Mouse (Mus musculus): ENCODE results near the gene Gstm1.
A peak's percentile ranks its signal among the peaks of the same experiment; 100 is the strongest.
"Not testable (repeated sequence)": the region's sequence is repeated elsewhere in the genome, so short reads cannot be mapped to it uniquely, and the experiment has no call there.

The Gstm1 gene

GRCm38 (mm10) chr3:108017473-108018189, at the start of gene Gstm1:
Gene Gstm1 (minus strand): TSS chr3:108017973.
- DNase-seq (ENCODE audit: low spot score in 2 of 2), result peak; percentile 75 to 89

- no peak for DNase-seq (ENCODE audit: low spot score in 2 of 2)
Measured at GRCm38 (mm10) chr3:108067370-108067934, 49.7 kb upstream of the Gstm1 start.

GRCm38 (mm10) chr3:108065551-108065950, 47.8 kb upstream of the Gstm1 start:
- no peak for DNase-seq (ENCODE audit: low spot score in 2 of 2)

GRCm38 (mm10) chr3:108064672-108065071, 46.9 kb upstream of the Gstm1 start:
- DNase-seq (ENCODE audit: low spot score in 2 of 2), result no peak

GRCm38 (mm10) chr3:108062648-108063047, 44.9 kb upstream of the Gstm1 start:
- DNase-seq (ENCODE audit: low spot score in 2 of 2), result no peak

- DNase-seq (ENCODE audit: low spot score in 2 of 2), result peak in 1 of 2 experiments; percentile 50
Measured at GRCm38 (mm10) chr3:108061420-108061819, 43.6 kb upstream of the Gstm1 start.

GRCm38 (mm10) chr3:108050493-108050892, 32.7 kb upstream of the Gstm1 start:
- no peak for DNase-seq (ENCODE audit: low spot score in 2 of 2)

- DNase-seq (ENCODE audit: low spot score in 2 of 2), result no peak
Measured at GRCm38 (mm10) chr3:108048306-108048705, 30.5 kb upstream of the Gstm1 start.

- no peak for DNase-seq (ENCODE audit: low spot score in 2 of 2)
Measured at GRCm38 (mm10) chr3:108046944-108047655, 29.3 kb upstream of the Gstm1 start.

- DNase-seq (ENCODE audit: low spot score in 2 of 2), result peak; percentile 46 to 68
Measured at GRCm38 (mm10) chr3:108044394-108045140, 26.8 kb upstream of the Gstm1 start, which contains the start of gene Gstm4. Gene Gstm4 (minus strand): TSS chr3:108044894.

GRCm38 (mm10) chr3:108033156-108033555, 15.4 kb upstream of the Gstm1 start:
- no peak for DNase-seq (ENCODE audit: low spot score in 2 of 2)

GRCm38 (mm10) chr3:108032113-108032512, 14.3 kb upstream of the Gstm1 start:
- no peak for DNase-seq (ENCODE audit: low spot score in 2 of 2)

GRCm38 (mm10) chr3:108028641-108029365, 11.0 kb upstream of the Gstm1 start:
- no peak for DNase-seq (ENCODE audit: low spot score in 2 of 2)

- no peak for DNase-seq (ENCODE audit: low spot score in 2 of 2)
Measured at GRCm38 (mm10) chr3:108026597-108026996, 8.8 kb upstream of the Gstm1 start.

GRCm38 (mm10) chr3:108026049-108026448, 8.3 kb upstream of the Gstm1 start:
- DNase-seq (ENCODE audit: low spot score in 2 of 2), result no peak

- no peak for DNase-seq (ENCODE audit: low spot score in 2 of 2)
Measured at GRCm38 (mm10) chr3:108025318-108025717, 7.5 kb upstream of the Gstm1 start.

- no peak for DNase-seq (ENCODE audit: low spot score in 2 of 2)
Measured at GRCm38 (mm10) chr3:108022650-108023049, 4.9 kb upstream of the Gstm1 start.

GRCm38 (mm10) chr3:108020351-108021022, 2.7 kb upstream of the Gstm1 start:
- DNase-seq (ENCODE audit: low spot score in 2 of 2), result not testable (repeated sequence)

- DNase-seq (ENCODE audit: low spot score in 2 of 2), result not testable (repeated sequence)
Measured at GRCm38 (mm10) chr3:108019226-108019625, 1.5 kb upstream of the Gstm1 start.

GRCm38 (mm10) chr3:108018190-108018820, 532 bp upstream of the Gstm1 start:
- DNase-seq (ENCODE audit: low spot score in 2 of 2), result no peak
